Mouse (Mus musculus) lung, embryonic 16.5 days (tissue): ENCODE measurements at regions not wholly inside any gene's neighbourhood (a gene's known extent, or its start where the extent isn't known, plus 50 kb on each side); places are given as distances from the start of the nearest gene placed in this dataset.
"Not testable (repeated sequence)": the region's sequence is repeated elsewhere in the genome, so short reads cannot be mapped to it uniquely, and the experiment has no call there.

Source experiments
- ATAC-seq: fragments of 200-750 bp; cut with Nextera tagmentation; 2 replicates; pipeline ENCODE4 v1.8.0; 2017; ENCODE audit warnings: low read depth, mild to moderate bottlenecking, moderate library complexity
- H3K27ac ChIP-seq: fragments of 300-500 bp; sonication (generic); 2 replicates; pipeline ENCODE4 v1.5.1; 2014; ENCODE audit warnings: mild to moderate bottlenecking, control low read depth, low read length
- H3K27me3 ChIP-seq: fragments of 300-500 bp; sonication (generic); 2 replicates; pipeline ENCODE4 v1.6.1; 2014; ENCODE audit warnings: low read depth, low read length, mixed read lengths; ENCODE audit not compliant: control insufficient read depth, insufficient read depth
- H3K36me3 ChIP-seq: fragments of 300-500 bp; sonication (generic); 2 replicates; pipeline ENCODE4 v1.6.1; 2014; ENCODE audit warnings: low read length; ENCODE audit not compliant: control insufficient read depth, insufficient read depth
- H3K4me1 ChIP-seq: fragments of 300-500 bp; sonication (generic); replicated peaks from 2 replicates; pipeline ENCODE4 v1.6.1; 2014; ENCODE audit warnings: low read length, mixed read lengths; ENCODE audit not compliant: control insufficient read depth, insufficient read depth
- H3K4me2 ChIP-seq: fragments of 300-500 bp; sonication (generic); 2 replicates; pipeline ENCODE4 v1.6.1; 2014; ENCODE audit warnings: low read depth, low read length, control low read depth
- H3K4me3 ChIP-seq: fragments of 300-500 bp; sonication (generic); 2 replicates; pipeline ENCODE4 v1.5.1; 2014; ENCODE audit warnings: mild to moderate bottlenecking, low read length, control low read depth
- H3K9ac ChIP-seq: fragments of 300-500 bp; sonication (generic); 2 replicates; pipeline ENCODE4 v1.6.1; 2014; ENCODE audit warnings: low read length, control low read depth
- H3K9me3 ChIP-seq: fragments of 300-500 bp; sonication (generic); 2 replicates; pipeline ENCODE4 v1.6.1; 2016; ENCODE audit warnings: low read length; ENCODE audit not compliant: control insufficient read depth
- WGBS: fragments of 180-500 bp; shearing (Covaris S2); extraction: QIAGEN DNeasy Blood & Tissue Kit; methylation state at CpG from one replicate; pipeline ENCODE4 v1.1.7; 2014; 5-methylcytosine and 5-hydroxymethylcytosine counted together

GRCm38 (mm10) chr8:86275699-86276098 lies 304.8 kb downstream of the Abcc12 start:
- ATAC-seq, result no peak
- H3K9me3 ChIP-seq, result no peaks in the 10 kb centered on the region
- no peaks in the 10 kb centered on the region for H3K4me1 ChIP-seq
- H3K4me3 ChIP-seq, result no peak overlapping the region
- H3K27ac ChIP-seq, result no peak overlapping the region
- 71% methylated on average over 4 of the region's 4 CpGs for WGBS
- H3K27me3 ChIP-seq, result no peaks in the 10 kb centered on the region
- H3K9ac ChIP-seq, result no peak overlapping the region
- no peak overlapping the region for H3K4me2 ChIP-seq
- H3K36me3 ChIP-seq, result no peaks in the 10 kb centered on the region

GRCm38 (mm10) chr8:86273811-86274210 lies 306.7 kb downstream of the Abcc12 start:
- Histone ChIP-seq H3K9ac (no peak overlapping the region), H3K36me3 (no peaks in the 10 kb centered on the region), H3K4me2 (no peak overlapping the region), H3K4me3 (no peak overlapping the region), H3K9me3 (no peaks in the 10 kb centered on the region), H3K4me1 (no peaks in the 10 kb centered on the region), H3K27me3 (no peaks in the 10 kb centered on the region), H3K27ac (no peak overlapping the region)
- no peak for ATAC-seq
- 51% methylated on average over 3 of the region's 3 CpGs for WGBS

DNA sequence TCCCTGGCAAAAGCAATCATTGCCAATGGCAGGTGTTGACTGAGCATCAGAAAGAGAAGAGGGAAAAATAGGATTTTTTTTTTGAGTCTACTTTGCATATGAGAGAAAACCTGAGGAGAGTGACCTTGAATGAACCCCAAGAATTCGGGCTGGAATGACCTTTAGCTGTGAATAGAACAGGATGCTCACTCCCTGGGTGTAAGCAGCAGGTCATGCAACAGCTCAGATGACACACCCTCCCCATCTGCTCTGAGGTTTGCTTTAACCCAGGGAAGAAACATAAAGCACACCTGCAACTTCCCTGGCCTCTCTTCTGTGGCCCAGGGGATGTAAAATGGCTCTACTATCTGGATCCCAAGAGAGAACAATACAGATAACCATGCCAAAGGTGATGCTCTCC lies 307.9 kb downstream of the Abcc12 start:
- Histone ChIP-seq H3K4me1 (no peaks in the 10 kb centered on the region), H3K27me3 (no peaks in the 10 kb centered on the region), H3K27ac (no peak overlapping the region), H3K4me3 (no peak overlapping the region), H3K9ac (no peak overlapping the region), H3K36me3 (no peaks in the 10 kb centered on the region), H3K4me2 (no peak overlapping the region), H3K9me3 (no peaks in the 10 kb centered on the region)
- WGBS, result 0% methylated on average over 1 of the region's 1 CpGs
- ATAC-seq, result no peak

- Histone ChIP-seq H3K36me3 (no peaks in the 10 kb centered on the region), H3K4me3 (no peak overlapping the region), H3K4me2 (no peak overlapping the region), H3K27ac (no peak overlapping the region), H3K9me3 (no peaks in the 10 kb centered on the region), H3K27me3 (no peaks in the 10 kb centered on the region), H3K4me1 (no peaks in the 10 kb centered on the region), H3K9ac (no peak overlapping the region)
- WGBS, result 82% methylated on average over 6 of the region's 6 CpGs
- no peak for ATAC-seq
Measured at GRCm38 (mm10) chr8:86271477-86271876, 309.0 kb downstream of the Abcc12 start.

DNA sequence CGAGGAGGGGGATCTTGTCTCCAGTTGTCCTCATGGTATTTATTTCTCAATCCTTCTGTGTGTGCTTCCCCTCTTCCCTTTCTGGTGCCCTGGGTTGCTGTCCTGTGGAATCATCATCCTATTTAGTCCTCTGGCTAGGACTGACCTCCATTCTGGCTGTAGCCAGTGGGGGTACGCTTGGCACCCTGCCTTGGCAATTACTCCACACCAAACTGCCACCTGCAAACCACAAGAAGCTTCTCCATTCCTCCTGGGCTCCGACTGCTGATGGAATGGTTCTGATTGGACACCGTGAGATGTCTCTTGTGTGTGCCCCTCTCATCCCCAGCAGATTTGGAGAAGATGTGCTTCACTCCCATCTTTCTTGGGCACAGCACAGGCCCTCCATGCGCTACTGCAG lies 322.5 kb downstream of the Abcc12 start:
- Histone ChIP-seq H3K9ac (no peak overlapping the region), H3K4me3 (no peak overlapping the region), H3K27ac (no peak overlapping the region), H3K4me1 (no peaks in the 10 kb centered on the region), H3K4me2 (no peak overlapping the region), H3K9me3 (no peaks in the 10 kb centered on the region), H3K36me3 (no peaks in the 10 kb centered on the region), H3K27me3 (no peaks in the 10 kb centered on the region)
- whole genome bisulfite sequencing, result 79% methylated on average over 5 of the region's 5 CpGs
- no peak for ATAC-seq

DNA sequence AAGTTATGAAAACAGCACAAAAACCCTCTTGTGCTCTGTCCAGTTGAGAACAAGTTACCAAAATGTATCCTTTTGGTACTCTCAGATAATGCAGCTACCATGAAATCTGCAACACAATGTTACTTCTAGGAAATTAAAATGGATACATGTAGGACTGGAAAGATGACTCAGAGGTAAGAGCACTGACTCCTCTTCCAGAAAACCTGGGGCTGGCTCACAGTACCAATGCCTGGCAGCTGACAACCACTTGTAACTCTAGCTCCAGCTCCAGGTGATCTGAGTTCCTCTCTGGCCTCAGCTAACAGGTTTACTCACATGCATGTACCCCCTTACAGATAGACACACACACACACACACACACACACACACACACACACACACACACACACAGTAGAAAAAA lies 325.1 kb downstream of the Abcc12 start:
- Histone ChIP-seq H3K27me3 (no peaks in the 10 kb centered on the region), H3K9ac (no peak overlapping the region), H3K4me2 (no peak overlapping the region), H3K36me3 (no peaks in the 10 kb centered on the region), H3K27ac (no peak overlapping the region), H3K4me1 (no peaks in the 10 kb centered on the region), H3K4me3 (no peak overlapping the region), H3K9me3 (no peaks in the 10 kb centered on the region)
- no peak for ATAC-seq

DNA sequence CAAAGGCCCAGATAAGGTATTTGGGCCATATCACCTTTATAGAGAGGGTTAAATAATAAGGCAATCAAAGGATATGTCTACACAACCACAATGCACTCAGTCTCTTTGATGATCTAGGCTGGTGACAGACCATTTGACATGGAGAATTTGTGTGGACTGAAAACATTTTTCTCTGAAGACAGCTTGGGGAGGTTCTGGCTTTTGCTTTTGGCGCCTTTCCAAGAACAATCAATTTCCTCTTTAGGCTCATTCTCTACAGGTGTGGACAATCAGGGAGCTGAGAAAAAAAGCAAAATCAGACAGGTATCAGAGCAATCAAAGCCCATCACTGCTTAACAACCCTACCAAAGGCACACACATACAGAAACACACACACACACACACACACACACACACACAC lies 325.8 kb downstream of the Abcc12 start:
- Histone ChIP-seq H3K36me3 (no peaks in the 10 kb centered on the region), H3K9ac (no peak overlapping the region), H3K4me1 (no peaks in the 10 kb centered on the region), H3K4me3 (no peak overlapping the region), H3K27me3 (no peaks in the 10 kb centered on the region), H3K4me2 (no peak overlapping the region), H3K9me3 (no peaks in the 10 kb centered on the region), H3K27ac (no peak overlapping the region)
- ATAC-seq, result no peak
- WGBS, result 60% methylated on average over 1 of the region's 1 CpGs

DNA sequence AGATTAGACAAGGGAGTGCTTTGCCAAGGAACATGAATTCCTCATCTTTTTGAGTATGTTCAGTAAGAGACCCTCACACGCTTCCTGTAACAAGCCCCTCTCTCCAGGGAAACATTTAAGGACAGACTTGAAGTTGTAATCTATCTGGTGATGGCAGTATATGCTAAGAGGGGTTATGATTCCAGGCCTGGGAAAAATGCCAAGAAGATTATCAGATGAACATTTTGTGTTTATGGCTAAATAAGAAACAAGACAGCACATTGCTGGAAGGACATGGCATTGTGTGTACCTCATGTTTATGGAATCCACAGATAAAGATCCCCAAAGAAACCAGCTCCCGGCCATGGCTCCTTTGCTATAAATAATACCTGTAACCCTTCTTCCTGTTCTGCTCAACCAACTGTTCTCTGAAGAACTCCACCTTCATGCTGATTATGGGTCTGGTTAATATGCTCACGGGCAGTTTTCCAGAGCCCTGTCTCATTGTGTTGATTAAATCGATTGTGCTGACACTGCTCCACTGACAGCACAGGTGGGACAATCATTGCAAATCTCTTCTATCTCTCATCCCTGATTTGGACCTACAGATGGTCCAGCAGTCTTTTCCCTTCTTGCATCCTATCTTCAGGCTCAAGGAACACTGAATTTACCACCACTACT lies 327.7 kb downstream of the Abcc12 start:
- WGBS, result 57% methylated on average over 4 of the region's 4 CpGs
- no peak overlapping the region for H3K4me3 ChIP-seq

DNA sequence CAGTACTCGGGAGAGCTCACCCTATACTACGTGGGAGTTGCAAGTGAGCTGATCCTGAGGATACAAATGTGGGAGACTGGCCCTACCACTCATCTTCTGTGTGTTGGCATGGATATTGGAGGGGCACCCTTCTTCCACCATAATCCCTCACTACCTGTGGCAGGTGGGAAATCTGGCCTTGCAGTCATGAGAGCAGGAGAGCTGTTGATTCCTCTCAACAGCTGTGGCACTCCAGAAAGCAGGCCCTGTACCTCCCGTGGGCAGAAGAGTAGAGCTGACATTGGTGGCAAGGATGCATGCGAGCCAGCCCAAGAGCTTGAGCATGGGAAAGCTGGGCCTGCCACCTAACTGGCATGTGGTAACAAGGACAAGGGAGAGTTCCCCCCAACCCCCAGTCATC lies 345.8 kb downstream of the Abcc12 start:
- Histone ChIP-seq H3K9ac (no peak overlapping the region), H3K27ac (no peak overlapping the region), H3K4me1 (no peaks in the 10 kb centered on the region), H3K9me3 (no peaks in the 10 kb centered on the region), H3K36me3 (no peaks in the 10 kb centered on the region), H3K4me2 (no peak overlapping the region), H3K27me3 (no peaks in the 10 kb centered on the region), H3K4me3 (no peak overlapping the region)
- WGBS, result 73% methylated on average over 4 of the region's 4 CpGs
- ATAC-seq, result no peak

More for the DNA sequence above, 327.7 kb downstream of the Abcc12 start:
- no peak overlapping the region for H3K27ac ChIP-seq
- H3K27me3 ChIP-seq, result no peaks in the 10 kb centered on the region
- no peak for ATAC-seq
- no peaks in the 10 kb centered on the region for H3K4me1 ChIP-seq
- H3K9me3 ChIP-seq, result no peaks in the 10 kb centered on the region
- no peaks in the 10 kb centered on the region for H3K36me3 ChIP-seq
- no peak overlapping the region for H3K9ac ChIP-seq
- no peak overlapping the region for H3K4me2 ChIP-seq

DNA sequence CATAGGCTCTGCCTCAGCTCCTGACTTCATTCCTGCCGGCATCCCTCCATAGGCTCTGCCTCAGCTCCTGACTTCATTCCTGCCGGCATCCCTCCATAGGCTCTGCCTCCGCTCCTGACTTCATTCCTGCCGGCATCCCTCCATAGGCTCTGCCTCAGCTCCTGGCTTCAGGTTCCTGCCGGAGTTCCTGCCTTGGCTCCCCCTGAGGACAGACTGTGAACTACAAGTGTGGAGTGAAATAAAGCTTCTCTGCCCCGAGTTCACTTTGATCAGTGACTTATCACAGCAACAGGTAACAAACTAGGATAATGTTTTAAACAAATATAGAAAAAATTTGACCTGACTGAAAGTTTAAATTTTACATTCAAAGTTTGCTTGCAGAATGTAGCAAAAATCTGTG lies 348.5 kb downstream of the Abcc12 start:
- not testable (repeated sequence) for H3K9me3 ChIP-seq, H3K9ac ChIP-seq, H3K4me1 ChIP-seq, H3K36me3 ChIP-seq, ATAC-seq, H3K27ac ChIP-seq, H3K4me2 ChIP-seq, H3K27me3 ChIP-seq, H3K4me3 ChIP-seq
- WGBS, result 68% methylated on average over 6 of the region's 6 CpGs
